Mouse (Mus musculus) ES-Bruce4 (cell line): ENCODE measurements around the gene Celsr3. TPM values are rescaled to one million over a fixed set of nuclear protein-coding genes. Genes with fewer than 3 reads are reported as not detected.

Experiments
- H3K27ac ChIP-seq: 2 replicates; pipeline ENCODE4 v1.5.1; 2012; ENCODE audit warnings: low read length, inconsistent platforms; ENCODE audit not compliant: insufficient read depth
- H3K27me3 ChIP-seq: 2 replicates; pipeline ENCODE4 v1.6.1; 2012; ENCODE audit warnings: mild to moderate bottlenecking, low read length, inconsistent platforms; ENCODE audit not compliant: control insufficient read depth, poor library complexity, insufficient read depth, severe bottlenecking
- H3K36me3 ChIP-seq: 2 replicates; pipeline ENCODE4 v1.6.1; 2012; ENCODE audit warnings: inconsistent platforms, mild to moderate bottlenecking, low read length, moderate library complexity; ENCODE audit not compliant: control insufficient read depth, poor library complexity, insufficient read depth, severe bottlenecking
- H3K4me1 ChIP-seq: one replicate; pipeline ENCODE4 v1.8.1; 2011; ENCODE audit warnings: low read length; ENCODE audit not compliant: control insufficient read depth, insufficient read depth
- H3K4me3 ChIP-seq: 2 replicates; pipeline ENCODE4 v1.5.1; 2011; ENCODE audit warnings: low read depth, mild to moderate bottlenecking, low read length
- H3K9ac ChIP-seq: 2 replicates; pipeline ENCODE4 v1.6.1; 2012; ENCODE audit warnings: low read depth, mild to moderate bottlenecking, inconsistent platforms; ENCODE audit not compliant: poor library complexity, severe bottlenecking
- H3K9me3 ChIP-seq: replicated peaks from 2 replicates; pipeline ENCODE4 v1.6.1; 2012; ENCODE audit warnings: mild to moderate bottlenecking, low read length, inconsistent platforms; ENCODE audit not compliant: control insufficient read depth, poor library complexity, insufficient read depth, severe bottlenecking
- CTCF ChIP-seq: IDR thresholded peaks from one replicate; pipeline ENCODE4 v1.8.1; 2011; ENCODE audit warnings: low read depth, low read length
- EP300 ChIP-seq: IDR thresholded peaks from 2 replicates; pipeline ENCODE4 v1.6.1; 2011; ENCODE audit warnings: low read depth, low read length; ENCODE audit not compliant: insufficient read depth
- POLR2A ChIP-seq: IDR thresholded peaks from one replicate; pipeline ENCODE4 v1.8.1; 2011; ENCODE audit warnings: low read length; ENCODE audit not compliant: insufficient read depth
- polyA plus RNA-seq: library from polyadenylated mRNA; stranded (reverse); fragments of >200 nt; gene quantifications from 2 replicates; pipeline ENCODE4 v1.2.4, GENCODE M21; 2011; ENCODE audit warnings: low read depth; ENCODE audit not compliant: missing spikeins, insufficient read depth, insufficient read length

The Celsr3 gene
- 3.5 and 6.2 TPM in 2 replicates for polyA plus RNA-seq

DNA sequence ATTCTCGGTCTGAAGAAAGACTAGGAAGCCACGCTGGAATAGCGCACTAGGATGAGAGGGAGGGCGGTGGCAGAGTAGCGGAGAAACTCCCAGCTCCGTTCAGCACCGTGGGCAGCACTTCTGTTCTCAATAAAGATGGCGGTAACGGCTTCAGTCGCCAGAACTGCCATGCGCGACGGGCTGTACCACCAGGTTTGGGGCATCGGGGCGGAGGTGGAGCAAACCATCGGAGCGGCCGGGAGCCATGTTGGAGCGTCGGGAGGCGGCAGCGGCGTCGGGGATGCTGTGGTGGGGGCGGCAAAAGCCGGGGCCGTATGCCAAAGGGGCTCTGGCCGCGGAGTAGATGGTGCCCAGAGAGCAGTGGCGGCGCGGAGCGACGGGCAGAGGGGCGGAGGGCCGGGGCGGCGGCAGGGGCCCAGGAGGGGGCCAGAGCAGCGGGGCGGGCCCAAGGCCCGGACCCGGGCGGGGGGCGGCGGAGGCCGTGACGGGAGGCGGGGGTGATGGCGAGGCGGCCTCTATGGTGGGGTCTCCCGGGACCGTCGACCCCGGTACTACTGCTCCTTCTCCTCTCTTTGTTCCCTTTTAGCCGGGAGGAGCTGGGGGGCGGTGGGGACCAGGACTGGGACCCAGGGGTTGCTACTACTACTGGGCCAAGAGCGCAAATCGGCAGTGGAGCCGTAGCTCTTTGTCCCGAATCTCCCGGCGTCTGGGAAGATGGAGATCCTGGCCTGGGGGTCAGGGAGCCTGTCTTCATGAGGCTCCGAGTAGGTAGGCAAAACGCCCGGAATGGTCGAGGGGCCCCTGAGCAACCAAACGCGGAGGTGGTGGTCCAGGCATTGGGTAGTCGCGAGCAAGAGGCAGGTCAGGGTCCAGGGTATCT lies at the start of gene Celsr3:
Gene Celsr3, plus strand, starts transcription at position 501 of the 880 bp plus-strand sequence.
- Histone ChIP-seq H3K9ac (peak within 1 kb of the TSS; percentile 55), H3K27ac (no peak within 1 kb of the TSS)
- TF ChIP-seq EP300 (peak; percentile 62; the same call in 1 of the 2 replicates), POLR2A (no peak), CTCF (no peak)

DNA sequence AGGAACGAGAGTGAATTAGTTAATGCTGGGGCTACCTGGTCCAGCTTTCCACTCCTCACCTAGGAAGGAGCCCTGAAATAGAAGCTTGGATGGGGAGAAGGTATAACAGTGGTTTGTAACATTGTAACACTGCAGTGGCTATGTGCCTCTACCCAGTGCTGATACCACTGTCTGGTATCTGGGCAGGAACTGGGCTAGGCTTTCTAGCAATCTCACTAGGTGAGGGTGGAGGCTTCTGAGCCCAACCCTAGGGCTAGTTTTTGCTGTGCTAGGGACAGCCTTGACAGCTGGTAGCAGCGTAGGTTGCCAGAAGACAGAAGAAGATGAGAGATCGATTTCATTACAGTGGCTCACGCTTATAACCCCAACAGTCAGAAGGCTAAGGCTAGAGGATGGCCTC lies 49.5 kb upstream of the Celsr3 start:
- Histone ChIP-seq H3K9ac (no peak overlapping the region), H3K9me3 (no peaks in the 10 kb centered on the region), H3K36me3 (no peaks in the 10 kb centered on the region), H3K27me3 (no peaks in the 10 kb centered on the region), H3K4me1 (no peaks in the 10 kb centered on the region), H3K27ac (no peak overlapping the region), H3K4me3 (no peak overlapping the region)
- no peak for TF ChIP-seq CTCF
- TF ChIP-seq POLR2A, result no peak
- TF ChIP-seq EP300, result no peak

More for the DNA sequence above, at the start of gene Celsr3:
- H3K27me3 ChIP-seq, result no peaks in the 10 kb centered on the region
- no peaks in the 10 kb centered on the region for H3K4me1 ChIP-seq
- H3K4me3 ChIP-seq, result peak within 1 kb of the TSS; percentile 81
- no peaks in the 10 kb centered on the region for H3K9me3 ChIP-seq
- no peaks in the 10 kb centered on the region for H3K36me3 ChIP-seq

DNA sequence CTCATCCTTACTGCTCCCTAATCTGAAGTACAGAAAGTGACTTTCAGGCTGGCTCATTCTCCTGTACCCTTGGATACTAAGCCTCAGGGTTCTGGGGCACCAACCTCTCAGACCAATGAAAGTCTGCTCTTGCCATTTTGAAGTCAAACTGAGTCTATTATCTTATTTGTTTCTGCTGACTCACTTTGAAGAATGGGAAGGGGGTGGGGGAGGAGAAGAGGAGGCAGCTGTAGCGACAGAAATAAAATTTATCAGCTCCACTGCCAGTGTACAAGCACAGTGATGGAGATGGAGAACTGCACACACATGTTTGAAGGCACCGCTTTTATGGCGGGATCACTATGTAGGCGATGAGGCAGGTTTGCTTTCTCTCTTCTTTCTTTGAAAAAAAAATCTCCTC lies 48.8 kb upstream of the Celsr3 start:
- H3K36me3 ChIP-seq, result no peaks in the 10 kb centered on the region
- no peak for TF ChIP-seq EP300
- TF ChIP-seq CTCF, result no peak
- TF ChIP-seq POLR2A, result no peak
- peaks cover 2% of the 10 kb centered on the region for H3K4me1 ChIP-seq
- H3K27me3 ChIP-seq, result no peaks in the 10 kb centered on the region
- no peak overlapping the region for H3K4me3 ChIP-seq
- H3K9ac ChIP-seq, result no peak overlapping the region
- no peaks in the 10 kb centered on the region for H3K9me3 ChIP-seq
- no peak overlapping the region for H3K27ac ChIP-seq

DNA sequence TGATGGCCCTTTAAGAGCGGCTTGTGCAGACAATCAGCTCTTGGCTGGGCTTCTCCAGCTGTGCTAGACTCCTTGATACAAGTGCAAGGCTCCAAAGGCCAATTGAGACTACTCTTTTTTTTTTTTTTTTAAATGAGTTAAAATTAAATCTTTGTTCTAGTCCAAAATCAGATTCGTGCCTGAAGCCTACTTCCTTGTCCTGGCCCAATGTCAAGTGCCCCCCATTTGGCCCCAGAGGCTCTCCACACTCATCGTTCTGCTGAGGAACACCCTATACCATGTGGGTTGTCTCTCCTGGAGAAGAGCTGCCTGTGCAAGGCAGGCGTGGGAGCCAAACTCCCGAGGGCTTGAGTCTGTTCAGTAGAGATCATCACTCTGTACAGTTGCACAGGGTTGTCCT lies 45.2 kb upstream of the Celsr3 start:
- Histone ChIP-seq H3K27me3 (no peaks in the 10 kb centered on the region), H3K4me3 (no peak overlapping the region), H3K36me3 (no peaks in the 10 kb centered on the region), H3K4me1 (peaks cover 3% of the 10 kb centered on the region), H3K9me3 (no peaks in the 10 kb centered on the region), H3K27ac (no peak overlapping the region), H3K9ac (no peak overlapping the region)
- TF ChIP-seq POLR2A (no peak), CTCF (no peak), EP300 (no peak)

DNA sequence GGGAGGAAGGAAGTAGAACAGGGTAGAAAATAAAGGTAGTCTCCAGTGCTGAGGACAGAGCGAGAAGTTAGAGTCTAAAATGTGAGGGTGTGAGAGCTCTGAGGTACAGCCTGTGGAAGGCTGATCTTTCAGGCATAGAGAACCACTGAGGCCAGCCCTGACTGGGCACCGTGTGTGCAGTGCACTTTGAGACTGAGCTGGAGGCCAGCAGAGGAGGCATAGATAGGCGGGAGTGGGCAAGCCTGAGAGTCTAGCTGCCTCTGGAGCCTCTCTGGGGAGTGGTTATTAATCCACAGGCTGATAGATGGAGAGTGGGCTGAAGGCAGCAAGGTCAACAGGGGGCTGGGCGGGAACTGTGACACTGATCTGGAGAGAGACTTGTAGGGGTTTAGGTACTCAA lies 44.2 kb upstream of the Celsr3 start:
- TF ChIP-seq CTCF, result no peak
- no peak overlapping the region for H3K27ac ChIP-seq
- 0 out of 2 replicates have a peak, but pooled peaks cover 3% of the 10 kb centered on the region for H3K36me3 ChIP-seq
- H3K9ac ChIP-seq, result no peak overlapping the region
- no peak overlapping the region for H3K4me3 ChIP-seq
- no peaks in the 10 kb centered on the region for H3K9me3 ChIP-seq
- H3K27me3 ChIP-seq, result no peaks in the 10 kb centered on the region
- peaks cover 3% of the 10 kb centered on the region for H3K4me1 ChIP-seq

DNA sequence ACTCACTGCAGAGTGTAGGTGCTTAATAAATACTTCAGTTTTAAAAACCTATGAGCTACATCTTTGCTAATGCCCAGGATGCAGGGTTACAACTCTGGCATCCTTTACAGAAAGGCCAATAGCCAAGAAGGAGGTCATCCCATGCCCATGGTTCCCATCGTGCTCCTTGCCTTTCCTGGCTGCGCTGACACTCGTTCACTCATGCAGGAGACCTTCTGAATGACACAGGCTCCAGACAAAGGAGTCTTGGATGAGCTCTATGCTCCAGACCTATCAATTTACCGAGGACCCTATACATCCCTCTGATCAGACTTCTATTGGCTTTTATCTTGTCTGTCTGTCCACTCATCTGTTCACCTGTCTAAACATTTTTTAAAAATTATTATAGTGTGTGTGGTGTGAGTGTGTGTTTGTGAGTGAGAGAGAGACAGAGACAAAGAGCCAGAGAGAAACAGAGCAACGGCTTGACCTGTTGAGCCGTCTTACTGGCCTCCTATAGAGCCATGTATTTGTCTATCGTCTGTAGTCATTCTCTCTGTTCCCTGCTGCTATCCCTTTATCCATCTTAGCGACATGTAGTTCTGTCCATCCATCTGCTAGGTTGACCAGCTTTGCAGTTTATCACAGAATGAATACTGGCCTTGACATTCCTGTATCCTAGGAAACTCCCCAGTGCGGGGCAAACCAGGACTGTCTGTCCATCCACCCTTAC lies 43.1 kb upstream of the Celsr3 start:
- Histone ChIP-seq H3K36me3 (0 out of 2 replicates have a peak, but pooled peaks cover 3% of the 10 kb centered on the region), H3K4me1 (peaks cover 3% of the 10 kb centered on the region), H3K27me3 (no peaks in the 10 kb centered on the region), H3K9ac (no peak overlapping the region; the same call in 1 of the 2 replicates), H3K9me3 (no peaks in the 10 kb centered on the region), H3K27ac (0 out of 2 replicates have a peak overlapping the region, but pooled peaks have one; percentile 16), H3K4me3 (peak overlapping the region; percentile 72)
- no peak for TF ChIP-seq CTCF
- 0 out of 2 replicates have a peak, but pooled peaks have one; percentile 7 for TF ChIP-seq EP300
